Mouse (Mus musculus): ENCODE measurements around the gene Dohh. TPM values are rescaled to one million over a fixed set of nuclear protein-coding genes. Genes with fewer than 3 reads are reported as not detected.

The Dohh gene
- 78.7 and 78.8 TPM in 2 replicates for polyA plus RNA-seq (2014; fragmentation: Nextera tagmentation; extraction: Ambion mirVana)

DNA sequence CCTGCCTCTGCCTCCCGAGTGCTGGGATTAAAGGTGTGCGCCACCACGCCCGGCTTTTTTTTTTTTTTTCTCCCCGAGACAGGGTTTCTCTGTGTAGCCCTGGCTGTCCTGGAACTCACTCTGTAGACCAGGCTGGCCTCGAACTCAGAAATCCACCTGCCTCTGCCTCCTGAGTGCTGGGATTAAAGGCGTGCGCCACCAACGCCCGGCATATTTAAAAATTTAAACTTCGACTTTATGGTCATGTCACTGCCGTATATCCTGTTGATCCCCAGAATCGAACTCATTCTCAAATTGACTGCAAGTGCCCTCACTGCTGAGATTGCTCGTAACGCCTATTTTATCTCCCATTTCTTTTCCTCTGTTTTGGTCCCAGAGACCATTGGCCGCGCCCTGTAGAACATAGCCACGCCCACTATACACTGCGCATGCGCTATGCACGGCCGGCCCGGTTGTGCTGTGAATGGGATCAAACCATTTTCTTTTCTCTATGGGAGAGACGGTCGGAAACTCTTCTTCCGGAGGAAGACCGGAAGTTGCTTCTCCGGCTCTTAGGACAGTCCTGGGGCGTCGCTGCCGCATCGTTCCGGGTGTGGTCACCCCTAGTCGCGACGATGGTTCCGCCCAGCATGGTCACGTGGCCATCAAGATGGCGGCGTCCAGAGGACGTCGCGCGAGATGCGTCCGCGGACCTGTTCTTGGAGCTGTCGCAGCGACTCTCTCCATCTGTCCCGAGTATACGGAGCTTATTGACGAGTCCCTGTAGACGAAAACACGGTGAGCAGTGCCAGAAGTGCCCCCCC is at the start of gene Dohh, which contains the start of gene Gm48551:
Dohh (plus strand) TSS at position 627 of the 803 bp plus-strand sequence.
Gm48551 (plus strand) TSS at position 665 of the 803 bp plus-strand sequence.
- H3K4me2 ChIP-seq (ENCODE audit: low read length): peak within 1 kb of the TSS; percentile 79
- H3K9me3 ChIP-seq (replicated peaks; ENCODE audit: control insufficient read depth, low read length): no peaks in the 10 kb centered on the region
- H3K36me3 ChIP-seq (ENCODE audit: control insufficient read depth, insufficient read depth, low read length): peaks cover 33% of the 10 kb centered on the region
- WGBS: 7% methylated on average over 52 of the region's 54 CpGs
- peak within 1 kb of the TSS; percentile 77 for H3K9ac ChIP-seq (ENCODE audit: low read length)
- peak; percentile 97 for ATAC-seq
- H3K4me1 ChIP-seq (ENCODE audit: control insufficient read depth, insufficient read depth, low read length): peaks cover 9% of the 10 kb centered on the region
- peak; percentile 100 for DNase-seq (ENCODE audit: low spot score)
- H3K27me3 ChIP-seq (replicated peaks; ENCODE audit: control insufficient read depth, insufficient read depth, low read length): no peaks in the 10 kb centered on the region
- peak within 1 kb of the TSS; percentile 81 for H3K27ac ChIP-seq (ENCODE audit: low read depth, low read length)
- H3K4me3 ChIP-seq (ENCODE audit: low read depth, low read length): peak within 1 kb of the TSS; percentile 77

GRCm38 (mm10) chr10:81335393-81336340 is 48.6 kb upstream of the Dohh start:
- WGBS: 38% methylated on average over 16 of the region's 19 CpGs
- Histone ChIP-seq H3K4me2 (ENCODE audit: low read length) (no peak overlapping the region), H3K36me3 (ENCODE audit: control insufficient read depth, insufficient read depth, low read length) (no peaks in the 10 kb centered on the region), H3K27ac (ENCODE audit: low read depth, low read length) (no peak overlapping the region), H3K27me3 (replicated peaks; ENCODE audit: control insufficient read depth, insufficient read depth, low read length) (peaks cover 10% of the 10 kb centered on the region; the same call in 1 of the 2 replicates), H3K4me1 (ENCODE audit: control insufficient read depth, insufficient read depth, low read length) (no peaks in the 10 kb centered on the region), H3K9ac (ENCODE audit: low read length) (0 out of 2 replicates have a peak overlapping the region, but pooled peaks have one; percentile 8), H3K9me3 (replicated peaks; ENCODE audit: control insufficient read depth, low read length) (no peaks in the 10 kb centered on the region), H3K4me3 (ENCODE audit: low read depth, low read length) (no peak overlapping the region)
- no peak for ATAC-seq
- DNase-seq (ENCODE audit: low spot score): no peak

GRCm38 (mm10) chr10:81336558-81336957 is 47.7 kb upstream of the Dohh start:
- Histone ChIP-seq H3K4me2 (ENCODE audit: low read length) (no peak overlapping the region), H3K9ac (ENCODE audit: low read length) (no peak overlapping the region), H3K4me1 (ENCODE audit: control insufficient read depth, insufficient read depth, low read length) (no peaks in the 10 kb centered on the region), H3K36me3 (ENCODE audit: control insufficient read depth, insufficient read depth, low read length) (no peaks in the 10 kb centered on the region), H3K4me3 (ENCODE audit: low read depth, low read length) (no peak overlapping the region), H3K27ac (ENCODE audit: low read depth, low read length) (no peak overlapping the region), H3K27me3 (replicated peaks; ENCODE audit: control insufficient read depth, insufficient read depth, low read length) (peaks cover 17% of the 10 kb centered on the region), H3K9me3 (replicated peaks; ENCODE audit: control insufficient read depth, low read length) (no peaks in the 10 kb centered on the region)
- 98% methylated on average over 4 of the region's 4 CpGs for WGBS
- DNase-seq (ENCODE audit: low spot score) (no peak), ATAC-seq (no peak)

- no peaks in the 10 kb centered on the region for H3K4me1 ChIP-seq (ENCODE audit: control insufficient read depth, insufficient read depth, low read length)
- no peak overlapping the region for H3K4me2 ChIP-seq (ENCODE audit: low read length)
- peaks cover 38% of the 10 kb centered on the region for H3K27me3 ChIP-seq (replicated peaks; ENCODE audit: control insufficient read depth, insufficient read depth, low read length)
- H3K4me3 ChIP-seq (ENCODE audit: low read depth, low read length): no peak overlapping the region
- H3K36me3 ChIP-seq (ENCODE audit: control insufficient read depth, insufficient read depth, low read length): no peaks in the 10 kb centered on the region
- 41% methylated on average over 17 of the region's 17 CpGs for WGBS
- H3K9me3 ChIP-seq (replicated peaks; ENCODE audit: control insufficient read depth, low read length): no peaks in the 10 kb centered on the region
- ATAC-seq (no peak), DNase-seq (ENCODE audit: low spot score) (no peak)
- no peak overlapping the region for H3K27ac ChIP-seq (ENCODE audit: low read depth, low read length)
- H3K9ac ChIP-seq (ENCODE audit: low read length): no peak overlapping the region
These were observed 43.5 kb upstream of the Dohh start for GRCm38 (mm10) chr10:81340551-81341332.

- DNase-seq (ENCODE audit: low spot score) (peak; percentile 52), ATAC-seq (no peak)
- Histone ChIP-seq H3K9ac (ENCODE audit: low read length) (no peak overlapping the region), H3K27me3 (replicated peaks; ENCODE audit: control insufficient read depth, insufficient read depth, low read length) (peaks cover 38% of the 10 kb centered on the region), H3K4me1 (ENCODE audit: control insufficient read depth, insufficient read depth, low read length) (peaks cover under 1% of the 10 kb centered on the region; the same call in 1 of the 2 replicates), H3K4me2 (ENCODE audit: low read length) (no peak overlapping the region), H3K27ac (ENCODE audit: low read depth, low read length) (no peak overlapping the region), H3K9me3 (replicated peaks; ENCODE audit: control insufficient read depth, low read length) (no peaks in the 10 kb centered on the region), H3K4me3 (ENCODE audit: low read depth, low read length) (no peak overlapping the region), H3K36me3 (ENCODE audit: control insufficient read depth, insufficient read depth, low read length) (no peaks in the 10 kb centered on the region)
- 37% methylated on average over 16 of the region's 16 CpGs for WGBS
These were observed 42.8 kb upstream of the Dohh start for GRCm38 (mm10) chr10:81341333-81341949.

DNA sequence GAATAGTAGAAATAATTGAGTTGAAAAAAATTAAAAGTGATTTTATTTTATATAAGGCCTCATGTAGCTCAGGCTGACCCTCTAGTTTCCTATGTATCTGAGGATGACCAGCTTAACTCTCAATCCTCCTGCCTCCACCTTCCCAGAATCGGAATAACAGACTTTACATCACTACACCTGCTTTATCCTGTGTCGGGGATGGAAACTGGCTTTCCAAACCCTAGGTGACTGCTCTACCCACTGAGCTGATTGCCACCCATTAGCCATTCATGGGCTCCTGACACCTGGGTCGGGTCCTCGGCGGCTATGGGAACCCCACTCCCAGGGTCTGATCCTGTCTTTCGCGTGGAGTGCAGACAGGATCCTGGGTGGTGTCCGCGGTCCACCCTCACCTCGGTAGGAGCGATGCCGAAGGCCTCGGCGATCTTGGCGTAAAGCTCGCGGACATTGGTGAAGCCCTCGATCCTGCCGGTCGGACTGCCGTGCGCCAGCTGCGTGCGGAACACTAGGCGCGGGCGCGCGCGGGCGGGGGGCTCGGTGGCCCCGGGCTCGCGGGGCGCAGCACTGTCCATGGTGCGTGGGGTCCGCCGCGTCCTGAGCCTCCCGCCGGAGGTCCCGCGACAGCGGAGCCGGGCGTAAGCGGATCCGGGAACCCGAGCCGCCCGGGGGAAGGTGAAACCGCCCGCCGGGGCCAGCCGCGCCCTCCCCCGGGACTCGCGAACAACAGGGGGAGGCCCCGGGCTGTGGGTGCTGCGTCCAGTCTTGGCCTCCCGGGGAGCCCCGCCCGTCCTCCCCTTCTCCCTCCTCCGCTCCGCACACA is 41.3 kb upstream of the Dohh start, which contains the start of gene Gipc3:
Gipc3 (minus strand) TSS at position 581 of the 820 bp plus-strand sequence.
- Histone ChIP-seq H3K9me3 (replicated peaks; ENCODE audit: control insufficient read depth, low read length) (no peaks in the 10 kb centered on the region), H3K4me2 (ENCODE audit: low read length) (peak within 1 kb of the TSS; percentile 58), H3K4me3 (ENCODE audit: low read depth, low read length) (peak within 1 kb of the TSS; percentile 33), H3K27me3 (replicated peaks; ENCODE audit: control insufficient read depth, insufficient read depth, low read length) (peaks cover 38% of the 10 kb centered on the region), H3K27ac (ENCODE audit: low read depth, low read length) (no peak within 1 kb of the TSS), H3K4me1 (ENCODE audit: control insufficient read depth, insufficient read depth, low read length) (peaks cover 8% of the 10 kb centered on the region; the same call in 1 of the 2 replicates), H3K36me3 (ENCODE audit: control insufficient read depth, insufficient read depth, low read length) (peaks cover 6% of the 10 kb centered on the region), H3K9ac (ENCODE audit: low read length) (peak within 1 kb of the TSS; percentile 59)
- WGBS: 4% methylated on average over 48 of the region's 67 CpGs
- ATAC-seq: no peak
- DNase-seq (ENCODE audit: low spot score): no peak

DNA sequence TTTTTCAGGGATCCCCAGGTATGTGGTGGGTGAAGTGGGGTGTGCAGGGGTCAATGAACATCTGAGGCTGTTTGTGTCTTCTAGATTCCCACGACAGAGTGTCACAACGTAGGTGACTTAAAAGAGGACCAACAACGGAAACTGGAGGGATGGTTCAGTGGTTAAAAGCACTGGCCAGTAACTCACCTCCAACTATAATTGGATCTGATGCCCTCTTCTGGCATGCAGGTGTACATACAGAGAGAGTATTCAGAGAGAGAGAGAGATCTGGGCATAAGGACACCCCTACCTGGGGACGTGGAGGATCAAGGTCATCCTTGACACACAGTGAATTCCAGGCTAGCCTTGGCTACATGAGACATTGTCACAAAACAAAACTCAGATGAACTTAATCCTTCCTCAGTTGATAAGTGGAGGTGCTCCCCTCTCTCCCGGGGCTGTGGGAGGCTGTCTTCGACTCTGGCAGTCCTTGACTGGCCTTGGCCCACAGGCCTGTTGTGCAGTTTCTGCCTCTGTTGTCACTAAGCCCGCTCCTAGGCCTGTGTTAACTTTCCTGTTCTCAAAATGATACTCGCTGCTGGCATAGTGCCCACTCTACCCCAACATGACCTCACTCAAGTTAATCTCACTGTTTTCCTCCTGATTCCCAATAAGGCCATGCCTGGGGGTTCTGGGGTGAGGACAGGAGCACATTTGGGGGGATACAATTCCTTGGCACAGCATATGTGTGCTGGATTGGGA is 39.6 kb upstream of the Dohh start:
- peaks cover 10% of the 10 kb centered on the region for H3K36me3 ChIP-seq (ENCODE audit: control insufficient read depth, insufficient read depth, low read length)
- no peak for DNase-seq (ENCODE audit: low spot score)
- H3K9ac ChIP-seq (ENCODE audit: low read length): no peak overlapping the region
- WGBS: 52% methylated on average over 8 of the region's 8 CpGs
- no peak overlapping the region for H3K27ac ChIP-seq (ENCODE audit: low read depth, low read length)
- H3K9me3 ChIP-seq (replicated peaks; ENCODE audit: control insufficient read depth, low read length): no peaks in the 10 kb centered on the region
- H3K4me3 ChIP-seq (ENCODE audit: low read depth, low read length): no peak overlapping the region
- H3K4me1 ChIP-seq (ENCODE audit: control insufficient read depth, insufficient read depth, low read length): peaks cover 12% of the 10 kb centered on the region
- ATAC-seq: no peak
- no peak overlapping the region for H3K4me2 ChIP-seq (ENCODE audit: low read length)
- H3K27me3 ChIP-seq (replicated peaks; ENCODE audit: control insufficient read depth, insufficient read depth, low read length): peaks cover 38% of the 10 kb centered on the region
